Mouse (Mus musculus) limb, embryonic 10.5 days (tissue): ENCODE results near the gene Pcp4l1. TPM values are rescaled to one million over a fixed set of nuclear protein-coding genes. Genes with fewer than 3 reads are reported as not detected.

ENCODE experiments used
- DNase-seq: peaks from one replicate; pipeline ENCODE4 v3.0.0-alpha.2; 2017; ENCODE audit warnings: low spot score
- H3K27ac ChIP-seq: fragments of 300-500 bp; sonication (generic); 2 replicates; pipeline ENCODE4 v1.5.1; 2016; ENCODE audit warnings: mild to moderate bottlenecking
- H3K27me3 ChIP-seq: fragments of 300-500 bp; sonication (generic); 2 replicates; pipeline ENCODE4 v1.6.1; 2016; ENCODE audit warnings: low read depth, mild to moderate bottlenecking; ENCODE audit not compliant: poor library complexity, severe bottlenecking
- H3K36me3 ChIP-seq: fragments of 300-500 bp; sonication (generic); 2 replicates; pipeline ENCODE4 v1.6.1; 2016; ENCODE audit warnings: mild to moderate bottlenecking, moderate library complexity
- H3K4me1 ChIP-seq: fragments of 300-500 bp; sonication (generic); 2 replicates; pipeline ENCODE4 v1.6.1; 2016
- H3K4me3 ChIP-seq: fragments of 300-500 bp; sonication (generic); 2 replicates; pipeline ENCODE4 v1.5.1; 2016; ENCODE audit warnings: mild to moderate bottlenecking, moderate library complexity
- H3K9me3 ChIP-seq: fragments of 300-500 bp; sonication (generic); replicated peaks from 2 replicates; pipeline ENCODE4 v1.6.1; 2016; ENCODE audit warnings: mild to moderate bottlenecking
- WGBS: fragments of 180-500 bp; shearing (Covaris S2); methylation state at CpG from one replicate; pipeline ENCODE4 v1.1.7; 2016; 5-methylcytosine and 5-hydroxymethylcytosine counted together
- polyA plus RNA-seq: library from polyadenylated mRNA; unstranded; fragments of >200 nt; fragmentation: Nextera tagmentation; extraction: Ambion mirVana; gene quantifications from 2 replicates; pipeline ENCODE4 v1.2.1, GENCODE M21; 2016

Pcp4l1 gene
- polyA plus RNA-seq, 1 experiment from 2014 or later, result 1.7 TPM

DNA sequence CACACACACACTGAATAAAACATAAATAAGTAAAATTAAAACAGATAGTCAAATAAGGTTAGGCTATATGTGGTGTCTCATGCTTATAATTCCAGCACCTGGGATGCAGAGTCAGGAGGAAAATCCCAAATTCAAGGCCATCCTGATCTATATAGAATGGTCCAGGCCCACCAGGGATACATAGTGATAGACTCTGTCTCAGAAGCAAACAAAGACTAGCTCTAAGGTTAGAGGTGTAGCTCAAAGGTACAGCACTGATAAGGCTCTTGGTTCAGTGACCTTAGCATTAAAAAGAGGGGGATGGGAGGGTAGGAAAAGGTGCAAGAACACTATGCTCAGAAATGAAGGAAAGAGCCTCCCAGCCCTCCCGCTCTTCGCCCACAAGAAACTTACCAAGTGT is 60.5 kb downstream of the Pcp4l1 start:
- 99% methylated on average over 2 of the region's 2 CpGs for WGBS
- H3K27me3 ChIP-seq, result no peaks in the 10 kb centered on the region
- H3K4me1 ChIP-seq, result no peaks in the 10 kb centered on the region
- H3K27ac ChIP-seq, result no peak overlapping the region
- peaks cover 92% of the 10 kb centered on the region for H3K36me3 ChIP-seq
- DNase-seq, result no peak
- no peak overlapping the region for H3K4me3 ChIP-seq
- no peaks in the 10 kb centered on the region for H3K9me3 ChIP-seq

DNA sequence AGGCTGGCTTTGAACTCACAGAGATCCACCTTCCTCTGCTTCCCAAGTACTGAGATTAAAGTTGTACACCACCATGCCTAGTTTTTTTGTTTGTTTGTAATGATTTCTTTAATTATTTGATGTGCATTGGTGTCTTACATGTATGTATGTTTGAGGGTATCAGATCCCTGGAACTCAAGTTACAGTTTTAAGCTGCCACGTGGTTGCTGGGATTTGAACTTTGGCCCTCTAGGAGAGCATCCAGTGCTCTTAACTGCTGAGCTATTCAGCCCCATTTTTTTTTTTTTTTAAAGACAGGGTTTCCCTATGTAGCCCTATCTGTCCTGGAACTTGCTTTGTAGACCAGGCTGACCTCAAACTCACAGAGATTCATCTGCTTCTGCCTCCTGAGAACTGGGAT is 65.1 kb downstream of the Pcp4l1 start:
- Histone ChIP-seq H3K4me1 (no peaks in the 10 kb centered on the region), H3K36me3 (peaks cover 84% of the 10 kb centered on the region), H3K27ac (no peak overlapping the region), H3K27me3 (no peaks in the 10 kb centered on the region), H3K4me3 (no peak overlapping the region), H3K9me3 (no peaks in the 10 kb centered on the region)
- WGBS, result 93% methylated on average over 1 of the region's 1 CpGs
- no peak for DNase-seq

DNA sequence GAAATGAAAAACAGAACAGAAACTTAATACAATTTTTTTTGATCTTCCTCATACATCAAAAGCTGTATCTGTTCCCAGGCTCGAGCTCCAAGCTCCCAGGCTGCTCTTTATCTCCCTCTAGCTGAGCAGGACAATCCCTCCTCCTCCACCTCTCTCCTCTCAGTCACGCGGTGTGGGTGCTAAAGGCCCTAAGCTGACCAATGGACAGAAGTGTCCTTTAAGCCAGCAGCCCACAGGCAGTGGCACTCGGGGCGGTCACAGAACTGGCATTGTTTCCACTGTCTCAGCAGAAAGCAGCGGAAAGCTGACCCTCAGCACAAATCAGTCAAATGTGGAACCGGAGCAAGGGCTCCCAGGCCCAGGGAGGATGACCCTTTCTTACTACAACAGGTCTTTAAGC is 66.8 kb downstream of the Pcp4l1 start:
- no peak for DNase-seq
- no peaks in the 10 kb centered on the region for H3K27me3 ChIP-seq
- WGBS, result 70% methylated on average over 7 of the region's 7 CpGs
- H3K27ac ChIP-seq, result no peak overlapping the region
- H3K4me3 ChIP-seq, result no peak overlapping the region
- H3K9me3 ChIP-seq, result no peaks in the 10 kb centered on the region
- H3K4me1 ChIP-seq, result no peaks in the 10 kb centered on the region
- H3K36me3 ChIP-seq, result peaks cover 67% of the 10 kb centered on the region

DNA sequence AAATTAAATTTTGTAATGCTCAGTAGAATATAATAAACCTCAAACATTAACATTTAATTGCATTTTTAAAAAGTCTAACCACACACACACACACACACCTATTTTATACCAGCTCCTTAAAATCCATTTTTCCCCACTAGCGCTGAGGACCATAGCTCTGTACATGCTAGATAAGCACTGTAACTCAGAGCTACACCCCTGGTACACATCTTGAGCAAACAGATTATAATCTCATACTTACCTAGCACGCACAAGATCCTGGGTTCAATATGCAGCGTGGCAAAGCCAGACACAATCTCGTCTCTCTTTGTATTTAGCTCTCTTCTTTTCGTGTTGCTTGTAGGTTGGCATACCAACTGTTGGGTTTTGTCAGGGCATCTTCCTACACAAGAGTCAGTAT is 71.7 kb downstream of the Pcp4l1 start:
- DNase-seq, result no peak
- H3K36me3 ChIP-seq, result peaks cover 21% of the 10 kb centered on the region
- peaks cover 10% of the 10 kb centered on the region for H3K4me1 ChIP-seq
- no peaks in the 10 kb centered on the region for H3K27me3 ChIP-seq
- 91% methylated on average over 5 of the region's 5 CpGs for WGBS
- H3K27ac ChIP-seq, result no peak overlapping the region
- no peak overlapping the region for H3K4me3 ChIP-seq
- H3K9me3 ChIP-seq, result no peaks in the 10 kb centered on the region

Other genes starting within 250 kb of the Pcp4l1 start
- gene Fcgr2b, start 219.7 kb downstream of the Pcp4l1 start, polyA plus RNA-seq, result 0.19 TPM in 1 of 2 replicates, not detected in the other
- gene Fcgr4, start 177.3 kb downstream of the Pcp4l1 start, polyA plus RNA-seq, result 0.11 TPM in 1 of 2 replicates, not detected in the other
- 3.0 and 3.3 TPM in 2 replicates for gene Fcgr3, start 131.3 kb downstream of the Pcp4l1 start, polyA plus RNA-seq
- gene Cfap126, start 82.3 kb downstream of the Pcp4l1 start, polyA plus RNA-seq, result 1.0 and 1.1 TPM in 2 replicates
- 250 and 257 TPM in 2 replicates for gene Sdhc, start 45.7 kb downstream of the Pcp4l1 start, polyA plus RNA-seq
- 0.44 TPM in 1 of 2 replicates, not detected in the other for gene Mpz, start 45.6 kb downstream of the Pcp4l1 start, polyA plus RNA-seq
- gene Nr1i3, start 17.7 kb upstream of the Pcp4l1 start, polyA plus RNA-seq, result 0.23 and 0.34 TPM in 2 replicates
- gene Tomm40l, start 26.2 kb upstream of the Pcp4l1 start, polyA plus RNA-seq, result 32.2 and 32.5 TPM in 2 replicates
- 1.9 and 2.6 TPM in 2 replicates for gene Apoa2, start 28.8 kb upstream of the Pcp4l1 start, polyA plus RNA-seq
- 6.4 and 10.7 TPM in 2 replicates for gene Fcer1g, start 38.1 kb upstream of the Pcp4l1 start, polyA plus RNA-seq
- 7.3 and 10.5 TPM in 2 replicates for gene Adamts4, start 54.2 kb upstream of the Pcp4l1 start, polyA plus RNA-seq
- gene Ndufs2, start 55.1 kb upstream of the Pcp4l1 start, polyA plus RNA-seq, result 308 and 312 TPM in 2 replicates
- gene B4galt3, start 74.1 kb upstream of the Pcp4l1 start, polyA plus RNA-seq, result 69.0 and 75.1 TPM in 2 replicates
- 48.4 and 62.3 TPM in 2 replicates for gene Ppox, start 84.9 kb upstream of the Pcp4l1 start, polyA plus RNA-seq
- 107 and 125 TPM in 2 replicates for gene Usp21, start 91.7 kb upstream of the Pcp4l1 start, polyA plus RNA-seq
- 99.6 and 101 TPM in 2 replicates for gene Ufc1, start 98.8 kb upstream of the Pcp4l1 start, polyA plus RNA-seq
- 44.3 and 50.5 TPM in 2 replicates for gene Dedd, start 132.9 kb upstream of the Pcp4l1 start, polyA plus RNA-seq
- 32.8 and 36.3 TPM in 2 replicates for gene Nit1, start 149.4 kb upstream of the Pcp4l1 start, polyA plus RNA-seq
- gene Pfdn2, start 149.4 kb upstream of the Pcp4l1 start, polyA plus RNA-seq, result 149 TPM in 2 replicates
- gene Klhdc9, start 164.5 kb upstream of the Pcp4l1 start, polyA plus RNA-seq, result 1.6 and 2.4 TPM in 2 replicates
- 3.4 and 4.8 TPM in 2 replicates for gene Nectin4, start 173.8 kb upstream of the Pcp4l1 start, polyA plus RNA-seq
- 0.56 and 0.69 TPM in 2 replicates for gene Arhgap30, start 192.7 kb upstream of the Pcp4l1 start, polyA plus RNA-seq
- gene Usf1, start 215.0 kb upstream of the Pcp4l1 start, polyA plus RNA-seq, result 119 and 127 TPM in 2 replicates
- 6.2 and 7.5 TPM in 2 replicates for gene Tstd1, start 222.6 kb upstream of the Pcp4l1 start, polyA plus RNA-seq
- gene F11r, start 241.3 kb upstream of the Pcp4l1 start, polyA plus RNA-seq, result 34.7 and 38.2 TPM in 2 replicates